Mouse (Mus musculus): ENCODE results near the gene Igfbp3. TPM values are rescaled to one million over a fixed set of nuclear protein-coding genes. Genes with fewer than 3 reads are reported as not detected.
"Not testable (repeated sequence)": the region's sequence is repeated elsewhere in the genome, so short reads cannot be mapped to it uniquely, and the experiment has no call there.

The Igfbp3 gene
- polyA plus RNA-seq, 1 experiment from 2014 or later, result 25.3 TPM

GRCm38 (mm10) chr11:7230000-7230399, 16.3 kb upstream of the Igfbp3 start:
- no peaks in the 10 kb centered on the region for H3K36me3 ChIP-seq
- no peaks in the 10 kb centered on the region for H3K4me1 ChIP-seq
- no peaks in the 10 kb centered on the region for H3K27me3 ChIP-seq (replicated peaks)
- no peak overlapping the region for H3K4me3 ChIP-seq (replicated peaks)
- no peak for ATAC-seq (ENCODE audit: low FRiP score)
- H3K9me3 ChIP-seq (replicated peaks), result no peaks in the 10 kb centered on the region
- no peak overlapping the region for H3K27ac ChIP-seq (replicated peaks)
- H3K9ac ChIP-seq (replicated peaks), result no peak overlapping the region
- no peak overlapping the region for H3K4me2 ChIP-seq
- 90% methylated on average over 4 of the region's 4 CpGs for WGBS

- Histone ChIP-seq H3K27me3 (replicated peaks) (no peaks in the 10 kb centered on the region), H3K27ac (replicated peaks) (no peak overlapping the region), H3K4me2 (no peak overlapping the region), H3K4me1 (no peaks in the 10 kb centered on the region), H3K36me3 (no peaks in the 10 kb centered on the region), H3K4me3 (replicated peaks) (no peak overlapping the region), H3K9me3 (replicated peaks) (no peaks in the 10 kb centered on the region), H3K9ac (replicated peaks) (no peak overlapping the region)
- no peak for ATAC-seq (ENCODE audit: low FRiP score)
- 89% methylated on average over 4 of the region's 4 CpGs for WGBS
Measured at GRCm38 (mm10) chr11:7228107-7228506, 14.4 kb upstream of the Igfbp3 start.

- no peak for ATAC-seq (ENCODE audit: low FRiP score)
- Histone ChIP-seq H3K9me3 (replicated peaks) (no peaks in the 10 kb centered on the region), H3K4me3 (replicated peaks) (no peak overlapping the region), H3K27me3 (replicated peaks) (no peaks in the 10 kb centered on the region), H3K36me3 (no peaks in the 10 kb centered on the region), H3K27ac (replicated peaks) (no peak overlapping the region), H3K4me1 (no peaks in the 10 kb centered on the region), H3K9ac (replicated peaks) (no peak overlapping the region), H3K4me2 (no peak overlapping the region)
- 90% methylated on average over 7 of the region's 7 CpGs for WGBS
Measured at GRCm38 (mm10) chr11:7226810-7227550, 13.3 kb upstream of the Igfbp3 start.

- H3K4me2 ChIP-seq, result no peak overlapping the region
- no peak overlapping the region for H3K27ac ChIP-seq (replicated peaks)
- no peak overlapping the region for H3K4me3 ChIP-seq (replicated peaks)
- no peaks in the 10 kb centered on the region for H3K9me3 ChIP-seq (replicated peaks)
- no peaks in the 10 kb centered on the region for H3K4me1 ChIP-seq
- H3K36me3 ChIP-seq, result no peaks in the 10 kb centered on the region
- no peak overlapping the region for H3K9ac ChIP-seq (replicated peaks)
- ATAC-seq (ENCODE audit: low FRiP score), result no peak
- H3K27me3 ChIP-seq (replicated peaks), result no peaks in the 10 kb centered on the region
- WGBS, result 78% methylated on average over 2 of the region's 2 CpGs
Measured at GRCm38 (mm10) chr11:7226200-7226599, 12.5 kb upstream of the Igfbp3 start.

- not testable (repeated sequence) for ATAC-seq (ENCODE audit: low FRiP score); H3K27ac ChIP-seq (replicated peaks); H3K4me2 ChIP-seq; H3K9me3 ChIP-seq (replicated peaks); H3K9ac ChIP-seq (replicated peaks); H3K4me1 ChIP-seq; H3K36me3 ChIP-seq; H3K4me3 ChIP-seq (replicated peaks); H3K27me3 ChIP-seq (replicated peaks)
- WGBS, result 77% methylated on average over 8 of the region's 8 CpGs
Measured at GRCm38 (mm10) chr11:7221826-7222225, 8.1 kb upstream of the Igfbp3 start.

- no peaks in the 10 kb centered on the region for H3K9me3 ChIP-seq (replicated peaks)
- H3K27ac ChIP-seq (replicated peaks), result no peak overlapping the region
- no peaks in the 10 kb centered on the region for H3K36me3 ChIP-seq
- no peak overlapping the region for H3K4me2 ChIP-seq
- no peak overlapping the region for H3K9ac ChIP-seq (replicated peaks)
- H3K4me1 ChIP-seq, result peaks cover 35% of the 10 kb centered on the region
- WGBS, result 10% methylated on average over 8 of the region's 8 CpGs
- H3K4me3 ChIP-seq (replicated peaks), result no peak overlapping the region
- H3K27me3 ChIP-seq (replicated peaks), result peaks cover 9% of the 10 kb centered on the region; the same call in 1 of the 2 replicates
- ATAC-seq (ENCODE audit: low FRiP score), result no peak
Measured at GRCm38 (mm10) chr11:7215703-7216102, 2.0 kb upstream of the Igfbp3 start.

- 9% methylated on average over 14 of the region's 14 CpGs for WGBS
- peak overlapping the region; percentile 88 for H3K4me2 ChIP-seq
- no peaks in the 10 kb centered on the region for H3K9me3 ChIP-seq (replicated peaks)
- H3K36me3 ChIP-seq, result no peaks in the 10 kb centered on the region
- H3K4me3 ChIP-seq (replicated peaks), result peak overlapping the region; percentile 74
- no peak overlapping the region for H3K27ac ChIP-seq (replicated peaks)
- H3K9ac ChIP-seq (replicated peaks), result no peak overlapping the region
- H3K4me1 ChIP-seq, result peaks cover 41% of the 10 kb centered on the region
- H3K27me3 ChIP-seq (replicated peaks), result peaks cover 9% of the 10 kb centered on the region; the same call in 1 of the 2 replicates
- 0 out of 2 replicates have a peak, but pooled peaks have one; percentile 7 for ATAC-seq (ENCODE audit: low FRiP score)
Measured at GRCm38 (mm10) chr11:7214761-7215160, 1.0 kb upstream of the Igfbp3 start.

GRCm38 (mm10) chr11:7214342-7214660, 578 bp upstream of the Igfbp3 start:
- peak overlapping the region; percentile 94 for H3K27ac ChIP-seq (replicated peaks)
- H3K9ac ChIP-seq (replicated peaks), result peak overlapping the region; percentile 75
- H3K4me1 ChIP-seq, result peaks cover 41% of the 10 kb centered on the region
- H3K36me3 ChIP-seq, result no peaks in the 10 kb centered on the region
- H3K4me3 ChIP-seq (replicated peaks), result peak overlapping the region; percentile 74
- peak overlapping the region; percentile 88 for H3K4me2 ChIP-seq
- no peak for ATAC-seq (ENCODE audit: low FRiP score)
- H3K9me3 ChIP-seq (replicated peaks), result no peaks in the 10 kb centered on the region
- WGBS, result under 1% methylated on average over 12 of the region's 12 CpGs
- peaks cover 9% of the 10 kb centered on the region; the same call in 1 of the 2 replicates for H3K27me3 ChIP-seq (replicated peaks)

GRCm38 (mm10) chr11:7213161-7213500, 592 bp downstream of the Igfbp3 start:
- Histone ChIP-seq H3K27ac (replicated peaks) (peak overlapping the region; percentile 94), H3K9me3 (replicated peaks) (no peaks in the 10 kb centered on the region), H3K27me3 (replicated peaks) (peaks cover 9% of the 10 kb centered on the region; the same call in 1 of the 2 replicates), H3K4me2 (peak overlapping the region; percentile 88), H3K36me3 (no peaks in the 10 kb centered on the region; the same call in 1 of the 2 replicates), H3K4me1 (peaks cover 41% of the 10 kb centered on the region), H3K4me3 (replicated peaks) (peak overlapping the region; percentile 74), H3K9ac (replicated peaks) (peak overlapping the region; percentile 75)
- WGBS, result 2% methylated on average over 19 of the region's 19 CpGs
- no peak for ATAC-seq (ENCODE audit: low FRiP score)

GRCm38 (mm10) chr11:7212126-7212798, 1.5 kb downstream of the Igfbp3 start:
- H3K9ac ChIP-seq (replicated peaks), result peak overlapping the region; percentile 75
- no peak for ATAC-seq (ENCODE audit: low FRiP score)
- H3K9me3 ChIP-seq (replicated peaks), result no peaks in the 10 kb centered on the region
- H3K27ac ChIP-seq (replicated peaks), result peak overlapping the region; percentile 28; the same call in 1 of the 2 replicates
- 14% methylated on average over 17 of the region's 17 CpGs for WGBS
- H3K4me1 ChIP-seq, result peaks cover 41% of the 10 kb centered on the region
- H3K36me3 ChIP-seq, result no peaks in the 10 kb centered on the region; the same call in 1 of the 2 replicates
- peak overlapping the region; percentile 74 for H3K4me3 ChIP-seq (replicated peaks)
- peaks cover 9% of the 10 kb centered on the region; the same call in 1 of the 2 replicates for H3K27me3 ChIP-seq (replicated peaks)
- H3K4me2 ChIP-seq, result peak overlapping the region; percentile 88

GRCm38 (mm10) chr11:7211211-7211610, 2.5 kb downstream of the Igfbp3 start:
- Histone ChIP-seq H3K4me2 (peak overlapping the region; percentile 37), H3K27ac (replicated peaks) (no peak overlapping the region), H3K27me3 (replicated peaks) (peaks cover 9% of the 10 kb centered on the region; the same call in 1 of the 2 replicates), H3K9me3 (replicated peaks) (no peaks in the 10 kb centered on the region), H3K36me3 (peaks cover under 1% of the 10 kb centered on the region; the same call in 1 of the 2 replicates), H3K4me1 (peaks cover 41% of the 10 kb centered on the region), H3K9ac (replicated peaks) (no peak overlapping the region), H3K4me3 (replicated peaks) (0 out of 2 replicates have a peak overlapping the region, but pooled peaks have one; percentile 3)
- ATAC-seq (ENCODE audit: low FRiP score), result no peak
- WGBS, result 12% methylated on average over 9 of the region's 9 CpGs

- 8% methylated on average over 6 of the region's 6 CpGs for whole genome bisulfite sequencing
- Histone ChIP-seq H3K4me2 (peak overlapping the region; percentile 37; the same call in 1 of the 2 replicates), H3K27me3 (replicated peaks) (peaks cover 9% of the 10 kb centered on the region; the same call in 1 of the 2 replicates), H3K9ac (replicated peaks) (no peak overlapping the region), H3K36me3 (peaks cover 2% of the 10 kb centered on the region; the same call in 1 of the 2 replicates), H3K4me3 (replicated peaks) (no peak overlapping the region), H3K9me3 (replicated peaks) (no peaks in the 10 kb centered on the region), H3K27ac (replicated peaks) (no peak overlapping the region), H3K4me1 (peaks cover 41% of the 10 kb centered on the region)
- ATAC-seq (ENCODE audit: low FRiP score), result no peak
Measured at GRCm38 (mm10) chr11:7210343-7210742, 3.4 kb downstream of the Igfbp3 start.

Measured in neural tube, embryonic 15.5 days (tissue).